Mouse (Mus musculus) forebrain, embryonic 11.5 days (tissue): ENCODE measurements around the gene Ccin. TPM values are rescaled to one million over a fixed set of nuclear protein-coding genes. Genes with fewer than 3 reads are reported as not detected.

Experiments used
- ATAC-seq: fragments of 200-750 bp; cut with Nextera tagmentation; replicated peaks from 2 replicates; pipeline ENCODE4 v1.8.0; 2017; ENCODE audit warnings: moderate TSS enrichment; ENCODE audit not compliant: low FRiP score
- DNase-seq: peaks from one replicate; pipeline ENCODE4 v3.0.0-alpha.2; 2017; ENCODE audit warnings: low spot score
- H3K27ac ChIP-seq: fragments of 300-500 bp; sonication (generic); 2 replicates; pipeline ENCODE4 v1.5.1; 2014; ENCODE audit warnings: low read depth, low read length
- H3K27me3 ChIP-seq: fragments of 300-500 bp; sonication (generic); 2 replicates; pipeline ENCODE4 v1.6.1; 2014; ENCODE audit warnings: mild to moderate bottlenecking, low read length, mixed read lengths; ENCODE audit not compliant: control insufficient read depth, insufficient read depth
- H3K36me3 ChIP-seq: fragments of 300-500 bp; sonication (generic); 2 replicates; pipeline ENCODE4 v1.6.1; 2014; ENCODE audit warnings: mild to moderate bottlenecking, low read length, moderate library complexity, mixed read lengths; ENCODE audit not compliant: control insufficient read depth, insufficient read depth
- H3K4me1 ChIP-seq: fragments of 300-500 bp; sonication (generic); replicated peaks from 2 replicates; pipeline ENCODE4 v1.6.1; 2014; ENCODE audit warnings: low read length, mixed read lengths; ENCODE audit not compliant: control insufficient read depth, insufficient read depth
- H3K4me2 ChIP-seq: fragments of 300-500 bp; sonication (generic); 2 replicates; pipeline ENCODE4 v1.6.1; 2014; ENCODE audit warnings: low read depth, mild to moderate bottlenecking, low read length, moderate library complexity, mixed read lengths; ENCODE audit not compliant: severe bottlenecking
- H3K4me3 ChIP-seq: fragments of 300-500 bp; sonication (generic); 2 replicates; pipeline ENCODE4 v1.5.1; 2014; ENCODE audit warnings: low read depth, low read length
- H3K9ac ChIP-seq: fragments of 300-500 bp; sonication (generic); 2 replicates; pipeline ENCODE4 v1.6.1; 2014; ENCODE audit warnings: low read length
- H3K9me3 ChIP-seq: fragments of 300-500 bp; sonication (generic); 2 replicates; pipeline ENCODE4 v1.6.1; 2016; ENCODE audit warnings: low read length, mixed read lengths; ENCODE audit not compliant: control insufficient read depth
- WGBS: fragments of 180-500 bp; shearing (Covaris S2); extraction: QIAGEN DNeasy Blood & Tissue Kit; methylation state at CpG from one replicate; pipeline ENCODE4 v1.1.7; 2014; 5-methylcytosine and 5-hydroxymethylcytosine counted together
- polyA plus RNA-seq: library from polyadenylated mRNA; unstranded; fragments of >200 nt; fragmentation: Nextera tagmentation; extraction: Ambion mirVana; gene quantifications from 2 replicates; pipeline ENCODE4 v1.2.1, GENCODE M21; 2014

Gene Ccin
- polyA plus RNA-seq, 1 experiment from 2014 or later: not detected

- DNase-seq: no peak
Observed at GRCm38 (mm10) chr4:44016791-44017190, 33.5 kb downstream of the Ccin start.

GRCm38 (mm10) chr4:44022323-44022722 lies 39.0 kb downstream of the Ccin start:
- H3K9me3 ChIP-seq: no peaks in the 10 kb centered on the region

More at GRCm38 (mm10) chr4:44016791-44017190, 33.5 kb downstream of the Ccin start:
- ATAC-seq: no peak
- H3K4me1 ChIP-seq: peaks cover 9% of the 10 kb centered on the region; the same call in 1 of the 2 replicates
- H3K9me3 ChIP-seq: no peaks in the 10 kb centered on the region
- no peak overlapping the region for H3K4me3 ChIP-seq
- WGBS: 94% methylated on average over 12 of the region's 12 CpGs
- no peaks in the 10 kb centered on the region for H3K27me3 ChIP-seq
- H3K9ac ChIP-seq: no peak overlapping the region
- H3K36me3 ChIP-seq: peaks cover 7% of the 10 kb centered on the region
- H3K27ac ChIP-seq: no peak overlapping the region
- H3K4me2 ChIP-seq: no peak overlapping the region

DNA sequence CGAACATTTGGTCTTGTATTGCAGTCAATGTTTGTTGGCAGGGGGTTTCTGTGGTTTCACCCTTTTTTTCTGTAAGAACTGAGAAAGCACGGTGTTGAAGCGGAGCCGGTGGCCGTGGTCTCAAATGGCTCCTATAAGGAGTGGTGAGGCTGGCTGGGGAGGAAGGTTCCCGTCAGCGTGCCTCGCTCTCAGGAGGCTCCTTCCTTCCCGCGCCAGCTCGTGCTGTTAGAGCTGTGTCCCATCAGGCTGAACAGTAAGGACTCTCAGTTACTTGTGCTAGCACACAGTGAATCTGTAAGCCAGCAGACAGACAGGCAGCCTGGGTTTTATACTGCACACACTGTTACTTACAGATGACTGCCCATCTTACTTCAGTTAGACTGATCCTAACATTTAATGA lies 39.5 kb downstream of the Ccin start:
- Histone ChIP-seq H3K4me3 (no peak overlapping the region), H3K27me3 (peaks cover 33% of the 10 kb centered on the region), H3K27ac (no peak overlapping the region), H3K9me3 (no peaks in the 10 kb centered on the region), H3K4me2 (no peak overlapping the region), H3K36me3 (peaks cover 21% of the 10 kb centered on the region), H3K4me1 (no peaks in the 10 kb centered on the region), H3K9ac (no peak overlapping the region)
- ATAC-seq: no peak
- 92% methylated on average over 11 of the region's 11 CpGs for WGBS
- DNase-seq: no peak

More at GRCm38 (mm10) chr4:44022323-44022722, 39.0 kb downstream of the Ccin start:
- H3K9ac ChIP-seq: no peak overlapping the region
- peaks cover 32% of the 10 kb centered on the region for H3K27me3 ChIP-seq
- no peak for DNase-seq
- no peaks in the 10 kb centered on the region for H3K4me1 ChIP-seq
- H3K4me2 ChIP-seq: no peak overlapping the region
- ATAC-seq: no peak
- 88% methylated on average over 4 of the region's 4 CpGs for WGBS
- no peak overlapping the region for H3K4me3 ChIP-seq
- no peak overlapping the region for H3K27ac ChIP-seq
- peaks cover 21% of the 10 kb centered on the region for H3K36me3 ChIP-seq

DNA sequence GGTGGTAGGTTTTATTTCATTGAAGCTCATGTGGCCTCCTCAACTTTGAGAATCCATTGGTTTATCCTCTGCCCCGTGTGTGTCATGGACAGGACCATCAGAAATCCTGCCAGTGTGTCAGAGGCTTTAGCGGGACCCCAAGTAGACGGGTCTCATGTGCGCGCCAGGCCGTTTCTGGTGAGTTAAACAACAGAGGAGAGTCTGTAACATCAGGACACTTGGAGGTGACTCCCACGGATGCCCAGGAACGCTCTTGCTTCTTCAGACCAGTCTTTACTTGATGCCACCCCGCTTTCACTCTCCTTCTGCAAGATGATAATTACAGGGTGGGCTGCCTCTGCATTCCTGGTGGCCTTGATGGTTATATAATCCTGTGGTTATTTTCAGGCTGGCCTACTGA lies 40.4 kb downstream of the Ccin start:
- peaks cover 21% of the 10 kb centered on the region for H3K36me3 ChIP-seq
- no peak overlapping the region for H3K4me3 ChIP-seq
- ATAC-seq (no peak), DNase-seq (no peak)
- H3K27ac ChIP-seq: no peak overlapping the region
- H3K4me1 ChIP-seq: peaks cover 5% of the 10 kb centered on the region
- 97% methylated on average over 9 of the region's 9 CpGs for WGBS
- no peaks in the 10 kb centered on the region for H3K9me3 ChIP-seq
- H3K27me3 ChIP-seq: peaks cover 33% of the 10 kb centered on the region
- H3K9ac ChIP-seq: no peak overlapping the region
- no peak overlapping the region for H3K4me2 ChIP-seq

DNA sequence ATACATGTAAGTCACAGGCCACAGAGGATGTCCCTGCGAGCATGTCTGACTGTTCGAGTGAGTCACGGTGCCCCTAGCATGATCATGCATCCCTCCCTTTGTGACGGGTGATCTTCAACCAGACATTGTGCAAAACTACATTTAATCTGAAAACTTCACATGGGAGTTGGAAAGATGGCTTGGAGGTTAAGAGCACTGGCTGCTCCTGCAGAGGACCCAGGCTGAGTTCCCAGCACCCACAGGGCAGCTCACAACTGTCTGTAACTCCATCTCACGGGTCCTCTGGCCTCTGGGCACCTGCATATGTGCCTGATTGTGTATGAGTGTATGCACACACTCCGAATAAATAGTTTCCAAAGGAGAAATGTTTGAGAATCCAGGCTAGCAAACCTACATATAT lies 41.0 kb downstream of the Ccin start:
- no peak for ATAC-seq
- H3K4me2 ChIP-seq: no peak overlapping the region
- peaks cover 35% of the 10 kb centered on the region for H3K27me3 ChIP-seq

DNA sequence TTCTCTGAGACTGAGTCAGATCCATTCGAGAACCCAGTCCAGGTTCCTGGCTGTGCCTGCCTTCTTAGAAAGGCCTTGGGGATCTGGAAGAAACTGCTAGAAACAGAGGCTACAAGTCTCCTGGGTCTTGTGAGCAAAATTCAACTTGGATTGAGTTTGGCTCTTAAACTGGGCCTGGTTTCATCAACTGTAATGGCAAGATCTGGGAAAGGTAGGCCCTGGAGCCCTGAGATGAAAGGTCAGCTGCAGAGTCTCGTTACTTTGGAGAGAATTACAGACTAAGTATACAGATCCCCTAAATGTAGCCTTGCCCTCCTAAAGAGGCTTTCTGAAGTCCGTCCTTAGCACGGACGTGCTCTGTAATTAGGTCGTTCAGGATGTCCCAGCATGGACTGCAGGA lies 42.3 kb downstream of the Ccin start:
- H3K27ac ChIP-seq: no peak overlapping the region
- no peak overlapping the region for H3K4me3 ChIP-seq
- H3K9me3 ChIP-seq: no peaks in the 10 kb centered on the region
- H3K36me3 ChIP-seq: peaks cover 16% of the 10 kb centered on the region
- DNase-seq (no peak), ATAC-seq (no peak)
- peaks cover 5% of the 10 kb centered on the region for H3K4me1 ChIP-seq
- peaks cover 48% of the 10 kb centered on the region for H3K27me3 ChIP-seq
- no peak overlapping the region for H3K9ac ChIP-seq
- WGBS: 87% methylated on average over 6 of the region's 6 CpGs
- H3K4me2 ChIP-seq: no peak overlapping the region

More for the DNA sequence above, 41.0 kb downstream of the Ccin start:
- no peaks in the 10 kb centered on the region for H3K9me3 ChIP-seq
- H3K4me3 ChIP-seq: no peak overlapping the region
- DNase-seq: no peak
- H3K27ac ChIP-seq: no peak overlapping the region
- H3K4me1 ChIP-seq: peaks cover 5% of the 10 kb centered on the region
- H3K36me3 ChIP-seq: peaks cover 21% of the 10 kb centered on the region
- no peak overlapping the region for H3K9ac ChIP-seq
- WGBS: 98% methylated on average over 6 of the region's 6 CpGs

DNA sequence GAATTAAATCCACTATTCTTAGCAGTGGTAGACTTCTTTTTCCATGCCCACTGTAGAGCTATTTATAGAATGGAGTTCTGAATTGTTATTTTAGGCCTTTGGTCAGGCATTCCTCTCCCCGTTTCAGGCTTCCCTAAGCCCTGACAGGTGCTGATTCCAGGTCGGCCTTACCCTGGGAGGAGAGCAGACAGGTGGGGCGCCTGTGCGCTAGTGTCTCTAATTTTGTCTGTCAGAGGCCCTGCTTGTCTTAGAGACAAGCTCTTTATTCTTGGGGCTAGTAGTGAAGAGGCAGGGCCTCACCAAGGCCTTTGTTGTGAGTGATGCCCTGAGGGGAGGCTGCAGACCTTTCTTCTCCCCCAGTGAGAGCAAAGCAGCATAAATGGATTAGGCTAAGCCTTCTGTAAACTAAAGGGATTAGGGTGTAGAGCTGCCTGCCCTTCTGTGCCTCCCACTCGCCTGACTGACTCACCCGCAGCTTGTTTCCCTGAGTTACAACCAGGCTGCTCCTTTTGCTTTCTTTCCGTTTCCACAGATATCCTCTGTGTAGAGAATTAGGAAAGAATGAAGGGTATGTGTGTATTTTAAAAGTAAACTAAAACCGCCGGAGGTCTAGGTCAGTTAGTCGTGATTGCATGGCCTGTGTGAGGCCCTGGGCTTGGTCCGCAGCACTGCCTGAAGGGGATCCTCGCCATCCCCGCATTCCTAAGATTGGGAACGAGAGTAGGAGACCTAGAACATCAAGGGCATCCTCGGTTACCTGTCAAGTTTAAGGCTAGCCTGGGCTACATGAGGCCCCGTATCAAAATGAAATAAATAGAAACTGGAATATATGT lies 45.2 kb downstream of the Ccin start:
- Histone ChIP-seq H3K9ac (no peak overlapping the region), H3K27ac (no peak overlapping the region), H3K27me3 (peaks cover 72% of the 10 kb centered on the region), H3K36me3 (peaks cover 16% of the 10 kb centered on the region), H3K4me2 (no peak overlapping the region), H3K9me3 (no peaks in the 10 kb centered on the region), H3K4me1 (peaks cover 5% of the 10 kb centered on the region), H3K4me3 (no peak overlapping the region)
- peak; percentile 69 for DNase-seq
- WGBS: 20% methylated on average over 16 of the region's 16 CpGs
- peak; percentile 33; the same call in 1 of the 2 replicates for ATAC-seq

DNA sequence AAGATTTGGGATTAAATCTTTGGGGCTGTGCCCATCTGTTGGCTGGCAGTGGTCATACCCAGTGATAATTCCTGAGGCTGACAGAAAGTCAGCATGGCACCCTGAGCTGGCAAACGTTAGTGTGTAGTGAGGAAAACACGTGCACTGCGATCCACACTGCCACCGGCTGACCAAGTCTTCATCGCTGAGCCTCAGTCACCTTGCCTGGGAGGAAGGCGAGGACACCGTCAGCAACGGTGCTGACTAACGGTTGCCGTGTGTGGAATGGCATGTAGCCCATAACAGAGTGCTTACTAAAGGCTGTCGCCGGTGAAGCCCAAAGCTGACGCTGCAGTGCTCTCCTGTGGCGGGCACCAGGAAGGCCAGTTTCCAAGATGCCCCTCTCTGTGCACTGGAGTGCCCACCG lies 46.4 kb downstream of the Ccin start:
- Histone ChIP-seq H3K27me3 (peaks cover 67% of the 10 kb centered on the region), H3K4me3 (no peak overlapping the region), H3K4me1 (peaks cover 5% of the 10 kb centered on the region), H3K4me2 (no peak overlapping the region), H3K9ac (no peak overlapping the region), H3K9me3 (no peaks in the 10 kb centered on the region), H3K36me3 (peaks cover 16% of the 10 kb centered on the region), H3K27ac (no peak overlapping the region)
- 96% methylated on average over 15 of the region's 15 CpGs for WGBS
- ATAC-seq: no peak
- DNase-seq: no peak

GRCm38 (mm10) chr4:44031521-44031920 lies 48.2 kb downstream of the Ccin start:
- WGBS: 90% methylated on average over 5 of the region's 5 CpGs
- Histone ChIP-seq H3K27ac (no peak overlapping the region), H3K27me3 (peaks cover 55% of the 10 kb centered on the region), H3K9ac (no peak overlapping the region), H3K4me2 (no peak overlapping the region), H3K4me1 (peaks cover 5% of the 10 kb centered on the region), H3K4me3 (no peak overlapping the region), H3K36me3 (peaks cover 10% of the 10 kb centered on the region), H3K9me3 (no peaks in the 10 kb centered on the region)
- ATAC-seq (no peak), DNase-seq (no peak)
